Mouse (Mus musculus) neural tube, embryonic 10.5 days (tissue): ENCODE data around the gene Aldh9a1.
"Not testable (repeated sequence)": the region's sequence is repeated elsewhere in the genome, so short reads cannot be mapped to it uniquely, and the experiment has no call there.

ENCODE experiments used
- DNase-seq: peaks from one replicate; pipeline ENCODE4 v3.0.0-alpha.2; 2017; ENCODE audit warnings: low spot score; ENCODE audit errors: extremely low spot score

Gene Aldh9a1

DNA sequence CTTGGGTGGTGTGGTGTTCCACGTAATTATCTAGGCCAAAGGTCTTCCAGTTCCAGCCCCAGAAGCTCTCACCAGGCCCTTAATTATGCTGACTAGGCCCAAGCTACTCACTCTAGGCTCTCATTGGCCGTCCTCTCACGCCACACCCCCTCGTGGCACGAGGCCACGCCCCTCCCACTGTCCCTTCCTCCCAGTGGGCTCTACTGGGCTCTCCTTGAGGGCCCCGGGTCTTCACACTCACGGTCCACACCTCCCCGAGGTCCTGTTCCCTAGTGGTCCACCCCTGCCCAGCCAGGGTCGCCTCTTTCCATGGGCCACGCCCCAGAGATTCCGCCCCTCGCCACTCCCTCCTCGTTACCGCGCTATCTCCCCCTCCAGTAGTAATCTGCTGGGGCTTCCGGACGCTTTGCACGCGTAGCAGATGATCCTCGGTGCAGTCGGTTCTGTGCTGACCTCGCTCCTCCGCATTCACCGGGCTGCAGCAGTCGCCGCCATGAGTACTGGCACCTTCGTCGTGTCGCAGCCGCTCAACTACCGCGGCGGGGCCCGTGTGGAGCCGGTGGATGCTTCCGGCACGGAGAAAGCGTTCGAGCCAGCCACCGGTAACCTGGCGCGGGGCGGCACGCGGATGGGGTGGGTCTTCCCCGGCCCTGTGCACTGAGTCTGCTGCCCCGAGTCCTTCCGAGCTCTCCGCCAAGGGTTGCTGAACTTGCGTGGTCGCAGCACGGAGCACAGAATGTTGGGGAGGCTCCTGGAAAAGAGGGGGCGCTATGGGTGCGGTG is at the start of gene Aldh9a1:
Gene Aldh9a1 (plus strand): TSS at position 177 of the 782 bp plus-strand sequence.
- peak; percentile 88 for DNase-seq

DNA sequence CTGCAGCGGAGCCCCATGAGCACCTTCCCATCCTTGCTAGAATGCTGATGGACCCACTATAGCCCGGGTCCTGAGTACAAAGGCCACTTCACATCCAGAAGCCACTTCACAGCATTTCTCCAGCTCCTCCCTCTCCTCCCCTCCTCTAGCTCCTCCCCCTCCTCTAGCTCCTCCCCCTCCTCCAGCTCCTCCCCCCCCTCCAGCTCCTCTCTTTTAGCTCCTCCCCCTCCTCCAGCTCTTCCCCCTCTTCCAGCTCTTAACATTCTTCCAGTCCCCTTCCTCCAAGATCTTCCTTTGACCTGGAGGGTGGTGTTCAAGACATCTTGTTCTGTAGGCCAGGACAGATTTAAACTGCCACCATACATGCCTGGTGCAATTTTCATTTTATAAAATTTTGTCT is 49.7 kb upstream of the Aldh9a1 start:
- DNase-seq: no peak

DNA sequence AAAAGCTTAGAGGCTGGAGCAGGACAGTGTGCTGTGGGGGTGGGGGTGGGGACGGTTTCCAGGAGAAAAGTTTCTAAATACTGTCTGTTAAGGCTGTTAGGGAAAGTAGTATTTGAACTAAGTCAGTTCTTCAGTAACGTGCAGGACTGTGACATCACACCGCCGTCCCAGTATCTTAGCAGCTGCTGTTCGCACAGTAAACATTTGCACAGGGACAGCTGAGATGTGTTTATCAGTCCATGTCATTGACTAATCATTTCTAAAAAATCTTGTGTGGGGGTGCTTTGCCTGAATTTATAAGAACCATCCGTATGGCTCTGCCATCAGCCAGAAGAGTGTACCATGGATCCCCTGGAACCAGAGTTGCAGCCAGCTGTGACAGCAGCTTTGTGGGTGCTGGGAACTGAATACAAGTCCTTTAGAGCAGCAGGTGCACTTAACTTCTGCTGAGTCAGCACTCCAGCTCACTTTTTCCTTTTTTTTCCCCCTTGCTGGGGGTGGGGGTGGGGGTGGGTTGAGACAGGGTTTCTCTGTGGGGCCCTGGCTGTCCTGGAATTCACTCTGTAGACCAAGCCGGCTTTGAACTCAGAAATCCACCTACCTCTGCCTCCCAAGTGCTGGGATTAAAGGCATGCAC is 44.2 kb upstream of the Aldh9a1 start:
- no peak for DNase-seq

DNA sequence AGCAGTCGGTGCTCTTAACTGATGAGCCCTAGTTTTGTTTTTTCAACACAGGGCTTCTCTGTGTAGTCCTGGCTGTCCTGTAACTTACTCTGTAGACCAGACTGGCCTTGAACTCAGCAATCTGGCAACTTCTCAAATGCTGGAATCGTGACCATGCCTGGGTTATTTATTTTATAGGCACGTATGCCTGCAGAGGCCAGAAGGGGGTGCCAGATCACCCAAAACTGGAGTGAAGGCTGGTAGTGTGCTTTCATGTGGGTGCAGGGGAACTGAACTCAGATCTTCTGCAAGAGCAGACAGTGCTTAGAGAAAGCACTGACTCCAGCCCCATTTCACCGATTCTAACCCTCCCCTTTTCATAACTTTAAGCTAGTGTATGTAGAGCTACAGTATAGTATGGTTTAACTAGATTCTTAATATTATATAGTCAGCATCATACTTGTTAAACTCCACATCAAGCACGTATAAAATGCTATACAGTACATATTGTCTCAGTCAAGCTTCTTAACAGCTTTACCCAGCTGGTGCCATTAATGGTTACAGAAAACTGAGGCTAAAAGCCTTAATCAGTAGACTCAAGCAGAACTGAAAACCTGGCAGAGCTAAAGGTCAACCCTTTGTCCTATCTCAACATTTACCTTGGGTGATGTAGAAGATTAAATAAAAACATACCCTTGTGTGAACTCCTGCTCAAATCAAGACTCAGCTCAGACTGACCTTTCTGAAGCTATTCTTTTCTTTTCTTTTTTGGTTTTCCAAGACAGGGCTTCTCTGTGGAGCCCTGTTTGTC is 43.1 kb upstream of the Aldh9a1 start:
- no peak for DNase-seq

DNA sequence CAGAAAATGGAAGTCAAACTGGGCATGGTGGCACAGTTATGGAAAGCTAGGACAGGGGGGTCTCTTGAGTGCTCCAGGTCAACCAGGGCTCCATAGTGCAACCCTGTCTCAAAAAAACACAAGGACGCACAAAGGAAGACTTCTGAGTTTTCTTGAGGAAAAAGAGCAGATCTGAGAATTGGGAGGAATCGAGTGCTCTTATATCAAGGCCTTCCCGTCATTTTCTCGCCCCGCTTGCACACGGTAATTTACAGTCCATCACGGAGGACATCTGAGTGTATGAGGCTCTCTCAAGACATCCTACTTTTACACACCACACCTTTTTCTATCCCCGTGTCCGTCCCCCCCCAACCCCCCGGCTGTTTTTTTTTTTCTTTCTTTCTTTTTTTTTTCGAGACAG is 42.1 kb upstream of the Aldh9a1 start:
- no peak for DNase-seq

DNA sequence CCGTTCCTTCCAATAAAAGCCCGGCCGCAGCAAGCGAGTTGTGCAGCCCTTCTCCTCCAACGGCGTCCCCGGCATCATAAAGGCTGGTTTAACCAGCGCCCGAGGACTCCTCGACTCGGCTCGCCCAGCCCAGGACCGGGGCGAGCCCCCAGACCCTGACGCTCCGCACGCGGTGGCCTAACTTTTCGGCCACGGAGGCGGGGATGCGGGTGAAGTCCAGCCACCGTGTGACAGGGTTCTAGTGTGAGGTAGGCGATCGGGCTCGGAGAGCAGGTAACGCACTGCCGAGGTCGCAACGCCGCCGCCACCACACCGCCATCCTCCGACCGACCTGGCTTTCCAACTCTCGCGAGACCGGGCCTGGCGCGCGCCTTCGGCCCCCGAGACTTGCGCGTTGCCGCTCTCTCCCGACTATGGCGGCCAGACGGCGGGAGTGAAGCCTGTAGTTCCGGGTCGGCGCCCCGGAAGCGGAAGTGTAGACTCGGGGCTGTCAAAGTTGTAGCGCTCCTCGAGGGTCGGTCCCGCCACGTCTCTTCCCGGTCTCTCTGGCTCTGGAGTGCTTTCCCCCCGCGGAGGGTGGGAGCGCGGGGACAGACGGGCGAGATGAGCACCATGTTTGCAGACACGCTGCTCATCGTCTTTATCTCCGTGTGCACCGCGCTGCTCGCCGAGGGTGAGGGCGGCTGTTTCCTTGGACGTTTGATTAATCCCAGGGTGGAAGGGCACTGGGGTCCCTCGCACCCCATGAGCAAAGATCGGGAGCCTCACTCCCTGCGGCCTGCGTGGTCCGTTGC is 41.3 kb upstream of the Aldh9a1 start, which contains the start of gene Tmco1:
Gene Tmco1 (plus strand): TSS at position 118 of the 794 bp plus-strand sequence.
- DNase-seq: peak; percentile 98

DNA sequence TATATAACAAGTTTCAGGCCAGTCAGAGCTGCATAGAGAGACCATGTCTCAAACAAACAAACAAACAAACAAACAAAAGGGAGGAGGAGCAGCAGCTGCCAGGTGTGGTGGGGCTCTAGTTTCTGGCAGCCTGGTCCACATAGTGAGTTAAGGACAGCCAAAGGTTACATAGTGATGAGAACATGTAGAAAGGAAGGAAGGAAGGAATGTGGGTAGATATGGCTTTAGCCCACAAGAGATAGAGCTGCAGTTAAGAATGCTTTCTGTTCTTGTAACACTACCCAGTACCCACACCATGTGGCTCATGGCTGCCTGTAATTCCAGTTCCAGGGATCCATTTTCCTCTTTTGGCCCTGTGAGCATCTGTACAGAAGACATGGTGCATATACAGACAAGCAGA is 37.4 kb upstream of the Aldh9a1 start:
- no peak for DNase-seq

DNA sequence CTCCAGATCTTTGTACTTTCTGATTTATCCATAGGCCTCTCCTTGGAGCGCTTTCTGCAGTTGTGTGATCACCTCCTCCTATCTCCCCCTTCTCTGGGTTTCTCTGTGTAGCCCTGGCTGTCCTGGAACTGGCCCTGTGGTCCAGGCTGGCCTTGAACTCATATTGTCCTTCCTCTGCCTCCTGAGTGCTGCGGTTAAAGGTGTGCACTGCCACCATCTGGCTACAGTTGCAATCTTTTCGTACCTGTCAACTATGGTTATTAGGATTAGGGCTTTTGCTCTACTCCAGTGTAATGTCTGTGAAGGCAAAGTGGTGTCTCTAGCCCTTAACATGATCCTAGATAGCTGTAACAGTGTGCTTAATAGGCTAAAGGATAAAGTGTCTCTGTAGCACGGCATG is 36.6 kb upstream of the Aldh9a1 start:
- no peak for DNase-seq

DNA sequence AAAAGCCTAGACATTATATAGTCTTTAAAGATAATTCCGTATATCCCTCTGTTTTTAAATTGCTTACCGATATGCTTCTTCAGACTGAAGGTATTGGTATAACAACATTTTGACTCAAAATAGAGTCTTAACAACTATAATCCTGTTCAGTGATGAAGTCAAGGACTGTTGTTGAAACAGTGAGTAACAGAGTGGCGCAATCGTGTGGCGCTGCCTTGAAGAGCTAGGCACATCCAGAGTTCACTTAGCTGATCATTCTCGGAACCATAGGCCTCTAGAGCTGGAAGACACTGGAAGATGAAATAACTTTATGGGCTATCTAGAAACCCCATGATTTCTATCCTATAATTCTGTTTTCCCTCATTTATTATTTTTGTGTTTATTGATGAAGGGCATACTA is 28.1 kb upstream of the Aldh9a1 start:
- DNase-seq: no peak

DNA sequence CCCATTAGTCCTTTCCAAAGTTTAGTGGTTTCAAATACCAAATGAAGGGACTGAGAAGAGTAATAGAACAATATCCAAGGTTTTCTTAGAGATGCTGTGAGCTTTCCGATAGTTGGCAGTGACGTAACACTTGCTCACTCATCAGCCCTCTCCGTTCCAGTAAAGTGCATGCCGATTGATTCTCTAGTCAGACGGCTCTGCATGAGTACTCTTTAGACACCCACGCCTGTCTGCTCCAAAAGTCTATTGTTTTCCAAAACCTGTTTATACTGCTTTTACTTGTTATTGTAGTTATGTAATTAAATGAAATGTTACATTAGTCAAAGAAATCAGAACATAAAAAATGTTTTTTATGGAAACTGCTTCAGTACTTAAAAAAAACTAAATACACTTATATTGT is 21.0 kb upstream of the Aldh9a1 start:
- DNase-seq: no peak

DNA sequence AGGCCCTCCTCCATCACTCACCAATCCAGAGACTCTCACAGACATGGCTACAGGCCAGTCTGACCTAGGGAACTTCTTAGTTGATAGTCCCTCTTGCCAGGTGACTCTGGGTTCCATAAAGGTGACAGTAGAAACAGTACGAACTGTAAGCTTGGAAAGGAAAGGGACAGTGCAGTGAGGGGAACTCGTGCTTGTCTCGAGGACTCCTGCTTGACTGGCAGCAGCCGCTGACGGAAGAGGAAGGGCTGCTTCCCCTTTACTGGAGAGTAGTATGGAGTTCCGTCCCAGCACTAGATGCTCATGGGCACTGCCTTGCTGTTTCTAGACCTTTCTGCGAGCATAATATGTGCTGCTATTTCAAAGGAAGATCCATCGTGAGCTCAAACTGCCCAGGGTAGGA is 18.7 kb upstream of the Aldh9a1 start:
- DNase-seq: no peak

DNA sequence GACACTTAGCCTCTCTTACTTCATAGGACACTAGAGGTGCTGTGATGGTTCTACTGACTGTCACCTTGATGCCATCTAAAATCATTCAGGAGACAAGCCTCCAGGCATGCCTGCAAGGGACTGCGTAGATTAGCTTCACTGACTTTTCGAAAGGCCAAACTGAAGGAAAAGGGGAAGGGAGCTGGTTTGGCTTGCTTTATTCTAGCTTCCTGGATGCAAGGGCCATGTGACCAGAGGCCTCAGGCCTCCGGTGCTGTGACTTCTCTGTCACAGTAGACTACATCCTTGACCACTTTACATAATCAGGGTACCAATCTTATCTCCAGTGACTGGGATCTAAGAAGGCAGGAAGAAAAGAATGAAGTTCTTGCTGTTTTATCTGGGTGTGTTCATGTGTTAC is 13.4 kb upstream of the Aldh9a1 start:
- no peak for DNase-seq

DNA sequence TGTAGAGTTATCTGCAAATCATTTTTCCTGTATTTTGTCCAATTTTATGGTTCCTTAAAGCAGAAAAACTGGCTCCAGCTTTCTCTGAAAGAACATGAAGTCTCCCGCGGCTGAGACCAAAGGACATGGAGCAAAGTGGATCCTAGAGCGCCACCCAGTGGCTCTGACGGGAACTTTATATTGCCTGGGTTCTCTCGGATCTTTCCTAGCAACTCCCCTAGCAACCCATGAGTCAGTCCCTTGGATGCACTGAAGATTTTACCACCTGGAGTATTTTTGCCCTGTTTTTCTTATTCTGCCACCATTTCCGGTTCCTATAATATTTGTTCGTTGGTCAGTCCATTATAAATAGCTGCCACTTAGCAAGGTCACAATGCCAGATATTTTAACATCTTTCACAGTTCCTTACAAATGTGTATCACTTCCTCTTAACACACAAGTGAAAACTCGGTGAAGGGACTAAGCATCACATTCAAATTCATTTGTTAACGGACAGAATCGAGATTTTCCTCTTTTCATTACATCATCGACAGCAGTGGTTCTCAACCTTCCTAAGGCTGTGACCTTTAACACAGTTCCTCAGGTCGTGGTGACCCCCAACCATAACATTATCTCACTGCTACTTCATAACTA is 12.2 kb upstream of the Aldh9a1 start:
- DNase-seq: peak; percentile 88

DNA sequence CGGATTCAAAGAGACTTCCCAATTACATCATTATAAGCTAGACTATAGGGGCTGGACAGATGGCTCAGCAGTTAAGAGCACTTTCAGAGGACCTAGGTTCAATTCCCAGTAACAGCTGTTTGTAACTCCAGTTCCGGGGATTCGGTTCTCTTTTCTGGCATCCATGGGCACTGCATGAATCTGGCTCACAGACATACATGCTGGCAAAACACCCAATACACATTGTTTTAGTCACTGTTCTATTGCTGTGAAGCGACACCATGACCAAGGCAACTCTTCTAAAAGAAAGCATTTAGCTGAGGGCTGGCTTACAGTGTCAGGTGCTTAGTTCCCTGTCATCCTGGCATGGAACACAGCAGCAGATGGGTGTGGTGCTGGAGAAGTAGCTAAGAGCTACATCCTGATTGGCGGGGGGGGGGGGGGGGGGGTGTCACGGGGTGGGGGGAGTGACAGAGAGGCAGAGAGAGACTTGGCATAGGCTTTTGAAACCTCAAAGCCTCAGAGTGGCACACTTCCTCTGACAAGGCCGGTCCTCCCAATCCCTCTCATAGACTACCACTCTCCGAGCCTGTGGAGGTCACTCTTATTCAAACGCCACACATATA is 10.5 kb upstream of the Aldh9a1 start:
- DNase-seq: no peak

DNA sequence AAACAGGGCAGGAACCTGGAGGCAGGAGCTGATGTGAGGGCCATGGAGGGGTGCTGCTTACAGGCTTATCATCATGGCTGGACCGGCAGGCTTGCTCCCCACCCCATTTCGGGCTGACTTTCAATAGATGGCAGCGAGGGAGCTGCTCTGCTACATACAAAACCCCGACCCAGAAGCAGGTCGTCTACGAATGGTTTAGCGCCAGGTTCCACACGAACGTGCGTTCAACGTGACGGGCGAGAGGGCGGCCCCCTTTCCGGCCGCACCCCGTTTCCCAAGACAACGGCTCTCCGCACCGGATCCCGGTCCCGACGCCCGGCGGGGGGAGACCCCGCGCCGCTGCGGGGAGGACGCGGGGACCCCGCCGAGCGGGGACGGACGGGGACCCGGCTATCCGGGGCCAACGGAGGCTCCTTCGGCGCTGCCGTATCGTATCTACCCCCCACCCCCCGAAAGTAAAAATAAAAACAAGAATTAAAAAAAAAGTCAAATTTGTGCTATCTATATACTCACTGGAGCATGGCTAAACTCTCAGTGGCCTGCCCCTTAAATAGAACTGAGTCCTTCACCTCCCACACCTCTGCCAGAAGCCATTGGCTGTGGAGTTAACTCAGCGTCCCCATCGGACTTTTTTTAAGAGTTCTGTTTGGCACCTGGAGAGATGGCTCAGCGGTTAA is 9.5 kb upstream of the Aldh9a1 start:
- DNase-seq: peak; percentile 35

DNA sequence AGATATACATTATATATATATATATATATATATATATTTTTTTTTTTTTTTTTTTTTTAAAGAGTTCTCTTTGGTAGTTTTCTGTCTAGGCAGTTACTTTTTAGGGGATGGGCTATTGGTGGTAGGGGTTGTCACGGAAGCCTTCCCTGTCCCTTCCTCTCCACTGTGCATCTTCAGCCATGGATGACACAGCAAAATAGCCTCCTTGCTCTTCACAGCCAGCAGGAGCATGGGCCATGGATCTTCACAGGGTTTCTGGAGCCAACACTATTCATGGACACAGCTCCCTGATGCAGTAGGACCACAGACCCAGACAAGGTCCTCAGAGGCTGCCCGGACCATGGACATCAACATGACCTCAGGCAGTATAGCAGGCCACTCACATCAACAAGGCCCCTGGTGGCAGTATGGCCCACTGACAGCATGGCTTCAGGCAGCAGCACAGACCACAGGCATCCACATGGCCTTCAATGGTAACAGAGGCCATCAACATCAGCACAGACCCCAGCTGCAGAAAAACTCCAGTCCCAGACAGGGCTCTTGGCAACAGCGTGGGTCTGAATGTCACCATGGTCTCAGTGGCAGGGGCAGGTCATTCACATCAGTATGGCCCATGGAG is 8.8 kb upstream of the Aldh9a1 start:
- no peak for DNase-seq

DNA sequence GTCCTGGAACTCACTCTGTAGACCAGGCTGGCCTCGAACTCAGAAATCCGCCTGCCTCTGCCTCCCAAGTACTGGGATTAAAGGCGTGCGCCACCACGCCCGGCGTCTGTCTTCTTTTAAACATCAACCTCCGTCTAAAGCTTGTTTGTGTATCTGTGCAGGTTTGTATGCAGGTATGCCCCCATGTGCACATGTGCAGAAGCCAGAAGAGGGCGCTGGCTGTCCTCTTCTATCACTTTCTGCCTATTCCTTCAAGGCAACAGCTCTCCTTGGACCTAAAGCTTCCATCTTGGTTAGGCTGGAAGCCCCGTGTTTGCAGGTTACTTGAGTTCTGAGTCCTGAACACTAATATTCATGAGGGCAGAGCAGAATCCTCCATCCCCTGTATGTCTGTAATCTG is 7.0 kb upstream of the Aldh9a1 start:
- no peak for DNase-seq

DNA sequence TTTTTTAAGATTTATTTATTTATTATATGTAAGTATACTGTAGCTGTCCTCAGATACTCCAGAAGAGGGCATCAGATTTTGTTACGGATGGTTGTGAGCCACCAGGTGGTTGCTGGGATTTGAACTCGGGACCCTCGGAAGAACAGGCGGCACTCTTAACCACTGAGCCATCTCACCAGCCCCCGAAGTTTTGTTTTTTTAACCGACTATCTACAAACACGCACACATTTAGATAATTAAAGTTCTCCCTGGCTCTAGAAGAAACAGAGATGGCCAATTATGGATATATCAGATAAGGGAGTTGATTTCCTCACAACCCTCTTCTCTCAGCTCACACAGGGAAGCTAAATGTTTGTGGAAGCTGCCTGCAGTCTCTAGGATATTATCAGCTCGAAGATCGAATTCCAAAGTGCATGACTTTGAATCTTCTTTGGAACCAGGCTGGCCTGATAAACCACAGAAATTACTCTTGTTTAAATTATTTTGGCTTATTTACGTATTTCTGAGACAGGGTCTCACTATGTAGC is 3.7 kb upstream of the Aldh9a1 start:
- not testable (repeated sequence) for DNase-seq

DNA sequence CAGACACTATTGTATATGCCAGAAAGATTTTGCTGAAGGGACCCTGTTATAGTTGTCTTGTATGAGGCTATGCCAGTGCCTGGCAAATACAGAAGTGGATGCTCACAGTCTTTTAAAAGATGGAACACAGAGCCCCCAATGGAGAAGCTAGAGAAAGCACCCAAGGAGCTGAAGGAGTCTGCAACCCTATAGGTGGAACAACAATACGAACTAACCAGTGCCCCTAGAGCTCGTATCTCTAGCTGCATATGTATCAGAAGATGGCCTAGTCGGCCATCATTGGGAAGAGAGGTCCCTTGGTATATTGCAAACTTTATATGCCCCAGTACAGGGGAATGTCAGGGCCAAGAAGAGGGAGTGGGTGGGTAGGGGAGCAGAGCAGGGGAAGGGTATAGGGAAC is 585 bp upstream of the Aldh9a1 start:
- DNase-seq: not testable (repeated sequence)
